Mouse (Mus musculus) liver, embryonic 12.5 days (tissue): ENCODE data around the gene Rhoa. TPM values are rescaled to one million over a fixed set of nuclear protein-coding genes. Genes with fewer than 3 reads are reported as not detected.
"Not testable (repeated sequence)": the region's sequence is repeated elsewhere in the genome, so short reads cannot be mapped to it uniquely, and the experiment has no call there.

ENCODE experiments used
- ATAC-seq: fragments of 200-750 bp; cut with Nextera tagmentation; 2 replicates; pipeline ENCODE4 v1.8.0; 2017; ENCODE audit warnings: moderate number of reproducible peaks, mild to moderate bottlenecking, moderate library complexity
- H3K27ac ChIP-seq: fragments of 300-500 bp; sonication (generic); 2 replicates; pipeline ENCODE4 v1.5.1; 2016; ENCODE audit warnings: mild to moderate bottlenecking
- H3K27me3 ChIP-seq: fragments of 300-500 bp; sonication (generic); replicated peaks from 2 replicates; pipeline ENCODE4 v1.6.1; 2016; ENCODE audit warnings: mild to moderate bottlenecking, moderate library complexity
- H3K36me3 ChIP-seq: fragments of 300-500 bp; sonication (generic); 2 replicates; pipeline ENCODE4 v1.6.1; 2016; ENCODE audit warnings: mild to moderate bottlenecking, moderate library complexity
- H3K4me1 ChIP-seq: fragments of 300-500 bp; sonication (generic); 2 replicates; pipeline ENCODE4 v1.6.1; 2016
- H3K4me2 ChIP-seq: fragments of 300-500 bp; sonication (generic); 2 replicates; pipeline ENCODE4 v1.6.1; 2016; ENCODE audit warnings: mild to moderate bottlenecking, moderate library complexity
- H3K4me3 ChIP-seq: fragments of 300-500 bp; sonication (generic); 2 replicates; pipeline ENCODE4 v1.5.1; 2016; ENCODE audit warnings: mild to moderate bottlenecking, moderate library complexity
- H3K9ac ChIP-seq: fragments of 300-500 bp; sonication (generic); 2 replicates; pipeline ENCODE4 v1.6.1; 2016; ENCODE audit warnings: mild to moderate bottlenecking, moderate library complexity
- H3K9me3 ChIP-seq: fragments of 300-500 bp; sonication (generic); replicated peaks from 2 replicates; pipeline ENCODE4 v1.6.1; 2016; ENCODE audit warnings: mild to moderate bottlenecking, moderate library complexity
- WGBS: fragments of 180-500 bp; shearing (Covaris S2); methylation state at CpG from one replicate; pipeline ENCODE4 v1.1.7; 2016; ENCODE audit not compliant: insufficient replicate concordance; 5-methylcytosine and 5-hydroxymethylcytosine counted together
- polyA plus RNA-seq: library from polyadenylated mRNA; unstranded; fragments of >200 nt; fragmentation: Nextera tagmentation; extraction: Ambion mirVana; gene quantifications from 2 replicates; pipeline ENCODE4 v1.2.1, GENCODE M21; 2016

Rhoa gene
- 249 and 259 TPM in 2 replicates for polyA plus RNA-seq

GRCm38 (mm10) chr9:108305629-108306520 is at the start of gene Rhoa, which contains the start of gene Tcta:
Gene Rhoa, plus strand, starts transcription at chr9:108306129.
Gene Tcta, minus strand, starts transcription at chr9:108306160.
- no peaks in the 10 kb centered on the region for H3K27me3 ChIP-seq
- H3K4me1 ChIP-seq: peaks cover 49% of the 10 kb centered on the region

GRCm38 (mm10) chr9:108260526-108260925 is 45.4 kb upstream of the Rhoa start:
- no peak for ATAC-seq
- Histone ChIP-seq H3K27me3 (no peaks in the 10 kb centered on the region), H3K36me3 (no peaks in the 10 kb centered on the region), H3K4me2 (no peak overlapping the region), H3K9me3 (no peaks in the 10 kb centered on the region), H3K4me3 (no peak overlapping the region), H3K9ac (no peak overlapping the region), H3K27ac (no peak overlapping the region), H3K4me1 (peaks cover 37% of the 10 kb centered on the region)
- 57% methylated on average over 4 of the region's 4 CpGs for WGBS

More at GRCm38 (mm10) chr9:108305629-108306520, at the start of gene Rhoa, which contains the start of gene Tcta:
- peaks cover 38% of the 10 kb centered on the region for H3K36me3 ChIP-seq
- peak within 1 kb of the TSS; percentile 100 for H3K27ac ChIP-seq
- no peaks in the 10 kb centered on the region for H3K9me3 ChIP-seq
- peak within 1 kb of the TSS; percentile 99 for H3K9ac ChIP-seq
- peak; percentile 88 for ATAC-seq
- under 1% methylated on average over 81 of the region's 81 CpGs for WGBS
- peak within 1 kb of the TSS; percentile 92 for H3K4me2 ChIP-seq
- peak within 1 kb of the TSS; percentile 94 for H3K4me3 ChIP-seq

- H3K27ac ChIP-seq: no peak overlapping the region
Measured at GRCm38 (mm10) chr9:108261865-108262264, 44.1 kb upstream of the Rhoa start.

GRCm38 (mm10) chr9:108262494-108263049 is 43.4 kb upstream of the Rhoa start:
- Histone ChIP-seq H3K4me2 (peak overlapping the region; percentile 97), H3K4me3 (peak overlapping the region; percentile 88), H3K27me3 (no peaks in the 10 kb centered on the region), H3K4me1 (peaks cover 37% of the 10 kb centered on the region), H3K36me3 (no peaks in the 10 kb centered on the region), H3K9ac (peak overlapping the region; percentile 89), H3K9me3 (no peaks in the 10 kb centered on the region), H3K27ac (no peak overlapping the region)
- ATAC-seq: no peak
- WGBS: 58% methylated on average over 11 of the region's 11 CpGs

More at GRCm38 (mm10) chr9:108261865-108262264, 44.1 kb upstream of the Rhoa start:
- Histone ChIP-seq H3K27me3 (no peaks in the 10 kb centered on the region), H3K9ac (no peak overlapping the region), H3K4me3 (0 out of 2 replicates have a peak overlapping the region, but pooled peaks have one; percentile 88), H3K36me3 (no peaks in the 10 kb centered on the region), H3K9me3 (no peaks in the 10 kb centered on the region), H3K4me1 (peaks cover 37% of the 10 kb centered on the region), H3K4me2 (peak overlapping the region; percentile 97)
- ATAC-seq: no peak
- WGBS: 64% methylated on average over 7 of the region's 7 CpGs

- under 1% methylated on average over 52 of the region's 62 CpGs for WGBS
- H3K4me1 ChIP-seq: peaks cover 37% of the 10 kb centered on the region
- peak overlapping the region; percentile 88 for H3K4me3 ChIP-seq
- no peaks in the 10 kb centered on the region for H3K27me3 ChIP-seq
- H3K27ac ChIP-seq: peak overlapping the region; percentile 93
- H3K4me2 ChIP-seq: peak overlapping the region; percentile 97
- peak; percentile 71 for ATAC-seq
- H3K36me3 ChIP-seq: no peaks in the 10 kb centered on the region
- peak overlapping the region; percentile 89 for H3K9ac ChIP-seq
- H3K9me3 ChIP-seq: no peaks in the 10 kb centered on the region
Measured at GRCm38 (mm10) chr9:108263131-108263681, 42.7 kb upstream of the Rhoa start.

- Histone ChIP-seq H3K4me1 (peaks cover 37% of the 10 kb centered on the region), H3K9ac (peak within 1 kb of the TSS; percentile 89), H3K9me3 (no peaks in the 10 kb centered on the region), H3K36me3 (no peaks in the 10 kb centered on the region), H3K27ac (peak within 1 kb of the TSS; percentile 93), H3K27me3 (no peaks in the 10 kb centered on the region), H3K4me2 (peak within 1 kb of the TSS; percentile 97), H3K4me3 (peak within 1 kb of the TSS; percentile 88)
- WGBS: under 1% methylated on average over 65 of the region's 71 CpGs
- ATAC-seq: peak; percentile 96
Measured at GRCm38 (mm10) chr9:108263690-108264190, 42.2 kb upstream of the Rhoa start, which contains the start of gene Dag1. Gene Dag1, minus strand, starts transcription at chr9:108263958.

GRCm38 (mm10) chr9:108264191-108264921 is 41.6 kb upstream of the Rhoa start:
- H3K36me3 ChIP-seq: no peaks in the 10 kb centered on the region
- peak overlapping the region; percentile 97 for H3K4me2 ChIP-seq
- peak; percentile 16 for ATAC-seq
- H3K4me1 ChIP-seq: peaks cover 37% of the 10 kb centered on the region
- H3K9ac ChIP-seq: peak overlapping the region; percentile 89
- peak overlapping the region; percentile 88 for H3K4me3 ChIP-seq
- H3K9me3 ChIP-seq: no peaks in the 10 kb centered on the region
- no peaks in the 10 kb centered on the region for H3K27me3 ChIP-seq
- 20% methylated on average over 10 of the region's 10 CpGs for WGBS
- H3K27ac ChIP-seq: peak overlapping the region; percentile 93

GRCm38 (mm10) chr9:108266261-108266935 is 39.5 kb upstream of the Rhoa start:
- Histone ChIP-seq H3K9ac (no peak overlapping the region), H3K27me3 (peaks cover 4% of the 10 kb centered on the region; the same call in 1 of the 2 replicates), H3K4me3 (no peak overlapping the region), H3K9me3 (no peaks in the 10 kb centered on the region), H3K36me3 (no peaks in the 10 kb centered on the region), H3K27ac (no peak overlapping the region), H3K4me2 (no peak overlapping the region), H3K4me1 (peaks cover 31% of the 10 kb centered on the region)
- no peak for ATAC-seq
- 55% methylated on average over 10 of the region's 10 CpGs for WGBS

GRCm38 (mm10) chr9:108267691-108268090 is 38.2 kb upstream of the Rhoa start:
- H3K4me3 ChIP-seq: no peak overlapping the region
- peaks cover 14% of the 10 kb centered on the region for H3K27me3 ChIP-seq
- no peaks in the 10 kb centered on the region for H3K9me3 ChIP-seq
- H3K36me3 ChIP-seq: no peaks in the 10 kb centered on the region
- no peak for ATAC-seq
- no peak overlapping the region for H3K9ac ChIP-seq
- H3K4me1 ChIP-seq: peaks cover 23% of the 10 kb centered on the region
- no peak overlapping the region for H3K4me2 ChIP-seq
- WGBS: 61% methylated on average over 7 of the region's 7 CpGs
- no peak overlapping the region for H3K27ac ChIP-seq

- H3K27me3 ChIP-seq: peaks cover 23% of the 10 kb centered on the region
- not testable (repeated sequence) for H3K4me2 ChIP-seq, H3K27ac ChIP-seq, H3K36me3 ChIP-seq, H3K4me3 ChIP-seq, H3K9ac ChIP-seq, H3K9me3 ChIP-seq, ATAC-seq
- 66% methylated on average over 6 of the region's 7 CpGs for WGBS
- H3K4me1 ChIP-seq: peaks cover 18% of the 10 kb centered on the region
Measured at GRCm38 (mm10) chr9:108268701-108269100, 37.2 kb upstream of the Rhoa start.

- no peak overlapping the region for H3K9ac ChIP-seq
- 32% methylated on average over 2 of the region's 2 CpGs for WGBS
- no peak overlapping the region for H3K4me3 ChIP-seq
- no peak overlapping the region for H3K4me2 ChIP-seq
- no peak overlapping the region for H3K27ac ChIP-seq
- peaks cover 39% of the 10 kb centered on the region for H3K27me3 ChIP-seq
- no peak for ATAC-seq
- H3K36me3 ChIP-seq: no peaks in the 10 kb centered on the region
- H3K9me3 ChIP-seq: no peaks in the 10 kb centered on the region
- H3K4me1 ChIP-seq: peaks cover 9% of the 10 kb centered on the region
Measured at GRCm38 (mm10) chr9:108271941-108272340, 34.0 kb upstream of the Rhoa start.
